In genomic region chr2:152808178-152808577, GRCm38 (mm10) we compare ENCODE assay signal across 22 mouse cellular contexts. TPM values are rescaled to one million over a fixed set of nuclear protein-coding genes. Genes with fewer than 3 reads are reported as not detected.
DNase-seq lines count a peak whose midpoint lies in the region; ATAC-seq and TF ChIP-seq lines count a peak whose summit lies in the region.
"Had no signal": no experiment of that assay in that cellular context is flagged by ENCODE, and none has a peak within 500 bp of the region (broad histone marks: within the 10 kb centered on the region; RNA-seq: fewer than 3 reads in every experiment).

No protein-coding gene starts in this region.

- TF ChIP-seq CTCF in kidney, adult 2 months (conservative IDR thresholded peaks at IDR 0.05; ENCODE audit: insufficient read depth, insufficient read length, low read depth, low read length) = no peak
- no peak for TF ChIP-seq CTCF in small intestine, adult 2 months (IDR thresholded peaks at IDR 0.05; ENCODE audit: extremely low read depth, insufficient read length, insufficient replicate concordance, low read depth, low read length)

- H3K9ac ChIP-seq in intestine, embryonic 15.5 days = no peak overlapping the region
- 0 out of 2 replicates have a peak overlapping the region, but pooled peaks have one; percentile 46 for H3K9ac ChIP-seq in liver, embryonic 12.5 days
- H3K9ac ChIP-seq: forebrain, embryonic 12.5 days; hindbrain, embryonic 13.5 days; lung, embryonic 15.5 days; midbrain, embryonic 13.5 days; neural tube, embryonic 12.5 days had no signal

- peak overlapping the region; percentile 4; the same call in 1 of the 2 replicates for H3K27ac ChIP-seq in kidney, adult 2 months (ENCODE audit: insufficient read depth, low read depth, low read length)
- H3K27ac ChIP-seq in intestine, embryonic 15.5 days = no peak overlapping the region
- peak overlapping the region; percentile 75 for H3K27ac ChIP-seq in liver, embryonic 12.5 days
- peak overlapping the region; percentile 84 for H3K27ac ChIP-seq in small intestine, adult 2 months (ENCODE audit: insufficient read depth, low read depth, low read length)
- H3K27ac ChIP-seq: forebrain, embryonic 12.5 days; heart, embryonic 10.5 days; hindbrain, embryonic 13.5 days; lung, embryonic 15.5 days; midbrain, embryonic 13.5 days; neural tube, embryonic 12.5 days had no signal

- H3K4me1 ChIP-seq in kidney, adult 2 months (ENCODE audit: control insufficient read depth, insufficient read depth, low read length) = peaks cover 72% of the 10 kb centered on the region
- H3K4me1 ChIP-seq in intestine, embryonic 15.5 days (replicated peaks) = peaks cover 22% of the 10 kb centered on the region
- peaks cover 97% of the 10 kb centered on the region for H3K4me1 ChIP-seq in liver, embryonic 12.5 days
- peaks cover 46% of the 10 kb centered on the region for H3K4me1 ChIP-seq in small intestine, adult 2 months (ENCODE audit: control insufficient read depth, insufficient read depth, insufficient read length, low read length)

- H3K27me3 ChIP-seq in kidney, adult 2 months (replicated peaks; ENCODE audit: control insufficient read depth, insufficient read depth, low read length) = no peaks in the 10 kb centered on the region
- H3K27me3 ChIP-seq in intestine, embryonic 15.5 days (replicated peaks) = no peaks in the 10 kb centered on the region
- no peaks in the 10 kb centered on the region for H3K27me3 ChIP-seq in liver, embryonic 12.5 days (replicated peaks)
- H3K27me3 ChIP-seq in small intestine, adult 2 months (ENCODE audit: control insufficient read depth, insufficient read depth, low read length) = no peaks in the 10 kb centered on the region
- H3K27me3 ChIP-seq: forebrain, embryonic 12.5 days; hindbrain, embryonic 13.5 days; lung, embryonic 15.5 days; midbrain, embryonic 13.5 days; neural tube, embryonic 12.5 days had no signal

- H3K9me3 ChIP-seq in intestine, embryonic 15.5 days = no peaks in the 10 kb centered on the region
- H3K9me3 ChIP-seq in liver, embryonic 12.5 days (replicated peaks) = no peaks in the 10 kb centered on the region
- H3K9me3 ChIP-seq: forebrain, embryonic 12.5 days; heart, embryonic 10.5 days; hindbrain, embryonic 13.5 days; lung, embryonic 15.5 days; midbrain, embryonic 13.5 days; neural tube, embryonic 12.5 days had no signal

- TF ChIP-seq POLR2A in kidney, adult 2 months (IDR thresholded peaks at IDR 0.05; ENCODE audit: low read depth, low read length) = no peak
- no peak for TF ChIP-seq POLR2A in small intestine, adult 2 months (IDR thresholded peaks at IDR 0.05; ENCODE audit: low read depth, low read length)

- no peaks in the 10 kb centered on the region for H3K36me3 ChIP-seq in kidney, adult 2 months (ENCODE audit: control insufficient read depth, insufficient read depth, low read length)
- H3K36me3 ChIP-seq in intestine, embryonic 15.5 days = no peaks in the 10 kb centered on the region
- H3K36me3 ChIP-seq in liver, embryonic 12.5 days = peaks cover 42% of the 10 kb centered on the region
- H3K36me3 ChIP-seq in small intestine, adult 2 months (ENCODE audit: control insufficient read depth, insufficient read depth, low read length) = no peaks in the 10 kb centered on the region
- H3K36me3 ChIP-seq: forebrain, embryonic 12.5 days; heart, embryonic 10.5 days; lung, embryonic 15.5 days; neural tube, embryonic 12.5 days had no signal

- peak; percentile 44 for ATAC-seq in intestine, embryonic 15.5 days
- peak; percentile 43; the same call in 1 of the 2 replicates for ATAC-seq in liver, embryonic 12.5 days
- ATAC-seq: midbrain, embryonic 13.5 days had no signal

- DNase-seq in kidney, adult 2 months = peak; percentile 32
- no peak for DNase-seq in kidney, adult 11 months
- no peak for DNase-seq in spleen, postnatal 14 days (ENCODE audit: low spot score in 2 of 2)
- no peak for DNase-seq in lung, adult 18-20 months
- DNase-seq: adrenal gland, adult 2 months; B cell, adult 2 months; cerebellum, adult 9-10 months; gastrocnemius, postnatal 14 days; kidney, adult 8-10 months; kidney, postnatal 25 days; layer of hippocampus, adult 9-11 months; lung, postnatal 4 days; thymus, adult 18-20 months had no signal

- no peak overlapping the region for H3K4me2 ChIP-seq in intestine, embryonic 15.5 days (replicated peaks)
- H3K4me2 ChIP-seq in liver, embryonic 12.5 days = peak overlapping the region; percentile 29; the same call in 1 of the 2 replicates
- H3K4me2 ChIP-seq: forebrain, embryonic 12.5 days; hindbrain, embryonic 13.5 days; lung, embryonic 15.5 days; midbrain, embryonic 13.5 days; neural tube, embryonic 12.5 days had no signal

- no peak overlapping the region for H3K4me3 ChIP-seq in kidney, adult 2 months (ENCODE audit: insufficient read depth, low read depth, low read length)
- H3K4me3 ChIP-seq in intestine, embryonic 15.5 days (replicated peaks) = no peak overlapping the region
- no peak overlapping the region for H3K4me3 ChIP-seq in liver, embryonic 12.5 days
- no peak overlapping the region for H3K4me3 ChIP-seq in small intestine, adult 2 months (ENCODE audit: low read depth, low read length)
- H3K4me3 ChIP-seq: forebrain, embryonic 12.5 days; heart, embryonic 10.5 days; hindbrain, embryonic 13.5 days; lung, embryonic 15.5 days; midbrain, embryonic 13.5 days; neural tube, embryonic 12.5 days had no signal

- WGBS in kidney, adult 2 months = 55% methylated on average over 3 of the region's 3 CpGs
- 59% methylated on average over 3 of the region's 3 CpGs for WGBS in intestine, embryonic 15.5 days
- WGBS in liver, embryonic 12.5 days (ENCODE audit: insufficient replicate concordance) = 64% methylated on average over 3 of the region's 3 CpGs
- 27% methylated on average over 3 of the region's 3 CpGs for WGBS in small intestine, adult 2 months

RNA-seq across cellular contexts. Expression of gene Bcl2l1, which starts 23.4 kb away (rescaled TPM):
- 126 and 129 TPM in 2 replicates for polyA plus RNA-seq in kidney, adult 2 months (2012; rRNA removed)
- 61.9 and 64.0 TPM in 2 replicates for polyA plus RNA-seq in intestine, embryonic 15.5 days (2015; fragmentation: Nextera tagmentation; extraction: Ambion mirVana)
- polyA plus RNA-seq in liver, embryonic 12.5 days (2016; fragmentation: Nextera tagmentation; extraction: Ambion mirVana) = 127 and 137 TPM in 2 replicates
- 20.7 and 53.8 TPM in 2 replicates for polyA plus RNA-seq in small intestine, adult 2 months (2012; rRNA removed)

RNA-seq across cellular contexts. Expression of gene Tpx2, which starts 39.6 kb away (rescaled TPM):
- polyA plus RNA-seq in kidney, adult 2 months (2012; rRNA removed) = 0.22 and 0.39 TPM in 2 replicates
- polyA plus RNA-seq in intestine, embryonic 15.5 days (2015; fragmentation: Nextera tagmentation; extraction: Ambion mirVana) = 60.1 and 67.6 TPM in 2 replicates
- polyA plus RNA-seq in liver, embryonic 12.5 days (2016; fragmentation: Nextera tagmentation; extraction: Ambion mirVana) = 88.0 and 89.9 TPM in 2 replicates
- 0.52 and 1.3 TPM in 2 replicates for polyA plus RNA-seq in small intestine, adult 2 months (2012; rRNA removed)

RNA-seq across cellular contexts. Expression of gene Cox4i2, which starts 54.2 kb away (rescaled TPM):
- 2.9 and 3.1 TPM in 2 replicates for polyA plus RNA-seq in kidney, adult 2 months (2012; rRNA removed)
- polyA plus RNA-seq in intestine, embryonic 15.5 days (2015; fragmentation: Nextera tagmentation; extraction: Ambion mirVana) = 12.2 and 14.2 TPM in 2 replicates
- polyA plus RNA-seq in liver, embryonic 12.5 days (2016; fragmentation: Nextera tagmentation; extraction: Ambion mirVana) = 2.5 and 3.4 TPM in 2 replicates
- polyA plus RNA-seq in small intestine, adult 2 months (2012; rRNA removed) = 0.50 and 1.7 TPM in 2 replicates

Comparison
In these comparisons a context has a peak if more than half of its experiments do, and no peak if none do; other contexts are left out.
1. RNA of gene Tpx2, which starts 39.6 kb away (polyA plus RNA-seq): 88.0 to 89.9 TPM in liver, embryonic 12.5 days and 60.1 to 67.6 TPM in intestine, embryonic 15.5 days; 0.52 to 1.3 TPM in small intestine, adult 2 months and 0.22 to 0.39 TPM in kidney, adult 2 months; every median in the first group is over 10 times any median in the second.